Mouse (Mus musculus) right cerebral cortex, postnatal 36 days (tissue): ENCODE results near the gene Tkt.
"Not testable (repeated sequence)": the region's sequence is repeated elsewhere in the genome, so short reads cannot be mapped to it uniquely, and the experiment has no call there.

Source experiments
- DNase-seq, 2 experiments: peaks; one replicate each; pipeline ENCODE4 v3.0.0; 2022; ENCODE audit warnings: low spot score in 2 of 2, mixed read lengths in 1 of 2

The Tkt gene

GRCm38 (mm10) chr14:30548131-30548720 lies at the start of gene Tkt:
Gene Tkt (plus strand): TSS chr14:30548359.
- peak; percentile 72 to 75 for DNase-seq

GRCm38 (mm10) chr14:30504990-30505389 lies 43.2 kb upstream of the Tkt start:
- no peak for DNase-seq

- DNase-seq, result no peak
Observed at GRCm38 (mm10) chr14:30510214-30510763, 37.9 kb upstream of the Tkt start.

- DNase-seq, result no peak
Observed at GRCm38 (mm10) chr14:30512896-30513295, 35.3 kb upstream of the Tkt start.

GRCm38 (mm10) chr14:30515931-30516723 lies 32.0 kb upstream of the Tkt start:
- no peak for DNase-seq

- no peak for DNase-seq
Observed at GRCm38 (mm10) chr14:30519323-30519722, 28.8 kb upstream of the Tkt start.

- peak; percentile 30 to 64 for DNase-seq
Observed at GRCm38 (mm10) chr14:30523356-30523755, 24.8 kb upstream of the Tkt start.

GRCm38 (mm10) chr14:30528392-30528791 lies 19.8 kb upstream of the Tkt start:
- DNase-seq, result no peak

- DNase-seq, result no peak
Observed at GRCm38 (mm10) chr14:30528961-30529360, 19.2 kb upstream of the Tkt start.

GRCm38 (mm10) chr14:30529454-30529853 lies 18.7 kb upstream of the Tkt start:
- no peak for DNase-seq

- DNase-seq, result no peak
Observed at GRCm38 (mm10) chr14:30530726-30531269, 17.4 kb upstream of the Tkt start.

- no peak for DNase-seq
Observed at GRCm38 (mm10) chr14:30531431-30531830, 16.7 kb upstream of the Tkt start.

GRCm38 (mm10) chr14:30531896-30532295 lies 16.3 kb upstream of the Tkt start:
- no peak for DNase-seq

GRCm38 (mm10) chr14:30533780-30534450 lies 14.2 kb upstream of the Tkt start:
- DNase-seq, result no peak

- DNase-seq, result peak; percentile 44 to 49
Observed at GRCm38 (mm10) chr14:30541541-30541940, 6.6 kb upstream of the Tkt start.

GRCm38 (mm10) chr14:30543331-30543730 lies 4.8 kb upstream of the Tkt start:
- not testable (repeated sequence) for DNase-seq

GRCm38 (mm10) chr14:30548965-30549776 lies 1.0 kb downstream of the Tkt start:
- DNase-seq, result peak; percentile 87

GRCm38 (mm10) chr14:30549777-30550149 lies 1.6 kb downstream of the Tkt start:
- no peak for DNase-seq

- DNase-seq, result no peak
Observed at GRCm38 (mm10) chr14:30550232-30551070, 2.3 kb downstream of the Tkt start.

GRCm38 (mm10) chr14:30551509-30551908 lies 3.4 kb downstream of the Tkt start:
- no peak for DNase-seq
